Mouse (Mus musculus): ENCODE results near the gene Efna1. TPM values are rescaled to one million over a fixed set of nuclear protein-coding genes. Genes with fewer than 3 reads are reported as not detected.

The Efna1 gene
- polyA plus RNA-seq, 1 experiment from 2014 or later, result 33.0 TPM

- Histone ChIP-seq H3K9ac (ENCODE audit: low read depth, low read length) (no peak overlapping the region), H3K27me3 (ENCODE audit: control insufficient read depth, insufficient read depth, low read length) (no peaks in the 10 kb centered on the region), H3K9me3 (replicated peaks; ENCODE audit: control insufficient read depth, low read length) (no peaks in the 10 kb centered on the region), H3K4me3 (ENCODE audit: low read depth, low read length) (no peak overlapping the region), H3K4me2 (no peak overlapping the region), H3K4me1 (ENCODE audit: control insufficient read depth, insufficient read depth, low read length) (0 out of 2 replicates have a peak, but pooled peaks cover 6% of the 10 kb centered on the region), H3K36me3 (ENCODE audit: control insufficient read depth, insufficient read depth, low read length) (no peaks in the 10 kb centered on the region), H3K27ac (ENCODE audit: low read depth, low read length) (no peak overlapping the region)
- ATAC-seq (replicated peaks; ENCODE audit: insufficient number of reproducible peaks, low FRiP score, low TSS enrichment), result no peak
- 78% methylated on average over 5 of the region's 5 CpGs for WGBS (ENCODE audit: insufficient replicate concordance)
Observed at GRCm38 (mm10) chr3:89292303-89292702, 11.4 kb upstream of the Efna1 start.

GRCm38 (mm10) chr3:89291874-89292273, 10.9 kb upstream of the Efna1 start:
- 46% methylated on average over 10 of the region's 10 CpGs for WGBS (ENCODE audit: insufficient replicate concordance)
- Histone ChIP-seq H3K4me2 (no peak overlapping the region), H3K4me1 (ENCODE audit: control insufficient read depth, insufficient read depth, low read length) (0 out of 2 replicates have a peak, but pooled peaks cover 6% of the 10 kb centered on the region), H3K9ac (ENCODE audit: low read depth, low read length) (no peak overlapping the region), H3K4me3 (ENCODE audit: low read depth, low read length) (no peak overlapping the region), H3K36me3 (ENCODE audit: control insufficient read depth, insufficient read depth, low read length) (no peaks in the 10 kb centered on the region), H3K27me3 (ENCODE audit: control insufficient read depth, insufficient read depth, low read length) (no peaks in the 10 kb centered on the region), H3K27ac (ENCODE audit: low read depth, low read length) (no peak overlapping the region), H3K9me3 (replicated peaks; ENCODE audit: control insufficient read depth, low read length) (no peaks in the 10 kb centered on the region)
- no peak for ATAC-seq (replicated peaks; ENCODE audit: insufficient number of reproducible peaks, low FRiP score, low TSS enrichment)

DNA sequence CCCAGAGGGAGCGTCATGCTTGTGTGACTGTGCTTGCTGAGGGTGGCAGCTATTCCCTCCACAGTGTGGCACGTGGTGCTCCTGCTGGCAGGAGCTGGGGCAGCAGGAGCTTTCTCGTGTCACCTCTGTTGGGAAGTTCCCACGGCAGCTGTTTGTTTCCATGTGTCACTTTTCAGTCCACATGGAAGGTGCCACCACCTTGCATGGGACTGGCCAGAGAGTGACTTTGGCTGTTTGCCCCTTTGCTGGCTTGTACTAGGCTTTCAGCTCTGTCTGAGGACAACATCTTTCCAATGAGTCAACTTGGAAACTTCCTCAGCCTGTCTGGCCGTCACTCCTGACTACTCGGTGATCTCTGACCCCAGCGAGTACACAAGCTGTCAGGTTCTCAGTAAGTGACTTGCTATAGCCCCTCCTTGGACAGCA, 7.6 kb upstream of the Efna1 start:
- no peak for ATAC-seq (replicated peaks; ENCODE audit: insufficient number of reproducible peaks, low FRiP score, low TSS enrichment)
- H3K9me3 ChIP-seq (replicated peaks; ENCODE audit: control insufficient read depth, low read length), result no peaks in the 10 kb centered on the region
- H3K4me2 ChIP-seq, result no peak overlapping the region
- no peak overlapping the region for H3K27ac ChIP-seq (ENCODE audit: low read depth, low read length)
- H3K4me3 ChIP-seq (ENCODE audit: low read depth, low read length), result no peak overlapping the region
- H3K27me3 ChIP-seq (ENCODE audit: control insufficient read depth, insufficient read depth, low read length), result no peaks in the 10 kb centered on the region
- WGBS (ENCODE audit: insufficient replicate concordance), result 29% methylated on average over 7 of the region's 7 CpGs
- H3K36me3 ChIP-seq (ENCODE audit: control insufficient read depth, insufficient read depth, low read length), result no peaks in the 10 kb centered on the region
- H3K4me1 ChIP-seq (ENCODE audit: control insufficient read depth, insufficient read depth, low read length), result 0 out of 2 replicates have a peak, but pooled peaks cover 6% of the 10 kb centered on the region
- H3K9ac ChIP-seq (ENCODE audit: low read depth, low read length), result no peak overlapping the region

GRCm38 (mm10) chr3:89287286-89287685, 6.3 kb upstream of the Efna1 start:
- H3K27ac ChIP-seq (ENCODE audit: low read depth, low read length), result no peak overlapping the region
- H3K4me3 ChIP-seq (ENCODE audit: low read depth, low read length), result no peak overlapping the region
- no peaks in the 10 kb centered on the region for H3K27me3 ChIP-seq (ENCODE audit: control insufficient read depth, insufficient read depth, low read length)
- ATAC-seq (replicated peaks; ENCODE audit: insufficient number of reproducible peaks, low FRiP score, low TSS enrichment), result no peak
- no peaks in the 10 kb centered on the region for H3K36me3 ChIP-seq (ENCODE audit: control insufficient read depth, insufficient read depth, low read length)
- WGBS (ENCODE audit: insufficient replicate concordance), result 51% methylated on average over 5 of the region's 5 CpGs
- no peak overlapping the region for H3K9ac ChIP-seq (ENCODE audit: low read depth, low read length)
- H3K9me3 ChIP-seq (replicated peaks; ENCODE audit: control insufficient read depth, low read length), result no peaks in the 10 kb centered on the region
- H3K4me1 ChIP-seq (ENCODE audit: control insufficient read depth, insufficient read depth, low read length), result 0 out of 2 replicates have a peak, but pooled peaks cover 6% of the 10 kb centered on the region
- no peak overlapping the region for H3K4me2 ChIP-seq

DNA sequence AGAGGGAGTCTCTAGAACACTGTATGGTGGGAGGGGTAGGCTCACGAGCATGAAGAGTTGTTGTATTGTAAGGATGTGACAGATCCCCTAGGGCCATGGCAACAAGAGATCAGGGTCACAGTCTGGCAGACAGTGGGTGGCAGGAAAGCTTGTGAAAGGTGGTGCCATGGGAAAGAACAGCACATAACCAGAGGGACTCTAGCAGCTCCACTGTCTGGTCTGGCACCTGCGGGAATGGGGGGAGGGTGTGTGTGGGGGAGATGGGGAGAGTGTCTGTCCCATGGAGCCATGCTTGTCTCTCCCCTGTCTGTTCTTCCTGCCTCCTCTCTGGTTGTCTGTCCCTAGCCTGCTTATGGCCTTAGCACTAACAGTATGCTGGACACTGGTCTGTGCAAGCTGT, 4.6 kb upstream of the Efna1 start:
- no peaks in the 10 kb centered on the region; the same call in 1 of the 2 replicates for H3K27me3 ChIP-seq (ENCODE audit: control insufficient read depth, insufficient read depth, low read length)
- 35% methylated on average over 2 of the region's 2 CpGs for WGBS (ENCODE audit: insufficient replicate concordance)
- no peak for ATAC-seq (replicated peaks; ENCODE audit: insufficient number of reproducible peaks, low FRiP score, low TSS enrichment)
- no peak overlapping the region for H3K9ac ChIP-seq (ENCODE audit: low read depth, low read length)
- H3K4me1 ChIP-seq (ENCODE audit: control insufficient read depth, insufficient read depth, low read length), result peaks cover 6% of the 10 kb centered on the region; the same call in 1 of the 2 replicates
- no peak overlapping the region for H3K4me2 ChIP-seq
- no peaks in the 10 kb centered on the region for H3K9me3 ChIP-seq (replicated peaks; ENCODE audit: control insufficient read depth, low read length)
- H3K4me3 ChIP-seq (ENCODE audit: low read depth, low read length), result no peak overlapping the region
- no peaks in the 10 kb centered on the region for H3K36me3 ChIP-seq (ENCODE audit: control insufficient read depth, insufficient read depth, low read length)
- no peak overlapping the region for H3K27ac ChIP-seq (ENCODE audit: low read depth, low read length)

DNA sequence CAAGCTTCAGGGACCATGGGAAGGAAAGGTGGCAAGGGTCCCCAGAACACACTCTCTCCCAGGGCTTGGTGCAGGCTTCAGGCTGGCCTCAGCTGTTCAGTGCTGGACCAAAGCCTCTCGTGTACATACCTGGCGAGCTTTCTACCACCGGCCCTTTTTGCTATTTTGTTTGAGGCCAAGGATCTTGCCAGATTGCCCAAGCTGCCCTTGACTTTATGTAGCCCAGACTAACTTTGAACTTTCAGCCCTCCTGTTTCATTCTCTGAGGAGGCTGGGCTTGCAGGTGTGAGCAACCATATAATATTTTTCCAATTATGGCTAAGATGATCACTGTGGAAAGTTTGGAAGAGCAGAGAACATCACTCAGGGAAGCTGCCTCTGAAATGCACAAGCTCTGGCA, 3.3 kb upstream of the Efna1 start:
- H3K27ac ChIP-seq (ENCODE audit: low read depth, low read length), result no peak overlapping the region
- 69% methylated on average over 3 of the region's 3 CpGs for WGBS (ENCODE audit: insufficient replicate concordance)
- peaks cover 6% of the 10 kb centered on the region; the same call in 1 of the 2 replicates for H3K4me1 ChIP-seq (ENCODE audit: control insufficient read depth, insufficient read depth, low read length)
- H3K9ac ChIP-seq (ENCODE audit: low read depth, low read length), result no peak overlapping the region
- no peak overlapping the region for H3K4me2 ChIP-seq
- H3K4me3 ChIP-seq (ENCODE audit: low read depth, low read length), result no peak overlapping the region
- H3K36me3 ChIP-seq (ENCODE audit: control insufficient read depth, insufficient read depth, low read length), result no peaks in the 10 kb centered on the region
- H3K9me3 ChIP-seq (replicated peaks; ENCODE audit: control insufficient read depth, low read length), result no peaks in the 10 kb centered on the region
- no peaks in the 10 kb centered on the region; the same call in 1 of the 2 replicates for H3K27me3 ChIP-seq (ENCODE audit: control insufficient read depth, insufficient read depth, low read length)
- ATAC-seq (replicated peaks; ENCODE audit: insufficient number of reproducible peaks, low FRiP score, low TSS enrichment), result no peak

DNA sequence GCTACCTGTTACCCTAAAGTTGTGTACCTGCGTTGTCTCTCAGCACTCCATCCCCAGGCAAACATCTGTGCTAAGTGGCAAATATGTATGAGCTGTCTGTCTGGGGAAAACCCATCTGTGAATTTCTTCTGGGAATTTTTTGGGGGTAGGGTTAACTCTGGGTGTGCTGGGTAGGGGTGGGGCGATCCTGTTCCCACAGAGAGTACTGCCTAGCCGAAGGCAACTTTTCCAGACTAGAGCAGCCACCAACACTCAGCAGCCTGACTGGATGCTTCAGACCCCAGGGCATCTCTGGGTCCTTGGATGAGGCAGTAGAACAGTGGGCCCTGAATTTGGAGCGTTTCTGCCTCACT, 1.3 kb upstream of the Efna1 start:
- Histone ChIP-seq H3K9me3 (replicated peaks; ENCODE audit: control insufficient read depth, low read length) (no peaks in the 10 kb centered on the region), H3K4me2 (no peak overlapping the region), H3K9ac (ENCODE audit: low read depth, low read length) (no peak overlapping the region), H3K4me1 (ENCODE audit: control insufficient read depth, insufficient read depth, low read length) (peaks cover 15% of the 10 kb centered on the region), H3K4me3 (ENCODE audit: low read depth, low read length) (no peak overlapping the region), H3K27ac (ENCODE audit: low read depth, low read length) (no peak overlapping the region), H3K36me3 (ENCODE audit: control insufficient read depth, insufficient read depth, low read length) (no peaks in the 10 kb centered on the region), H3K27me3 (ENCODE audit: control insufficient read depth, insufficient read depth, low read length) (peaks cover 3% of the 10 kb centered on the region)
- no peak for ATAC-seq (replicated peaks; ENCODE audit: insufficient number of reproducible peaks, low FRiP score, low TSS enrichment)
- WGBS (ENCODE audit: insufficient replicate concordance), result 20% methylated on average over 4 of the region's 4 CpGs

- peaks cover 3% of the 10 kb centered on the region for H3K27me3 ChIP-seq (ENCODE audit: control insufficient read depth, insufficient read depth, low read length)
- H3K4me3 ChIP-seq (ENCODE audit: low read depth, low read length), result peak overlapping the region; percentile 67
- peaks cover 20% of the 10 kb centered on the region for H3K4me1 ChIP-seq (ENCODE audit: control insufficient read depth, insufficient read depth, low read length)
- 12% methylated on average over 20 of the region's 20 CpGs for WGBS (ENCODE audit: insufficient replicate concordance)
- no peaks in the 10 kb centered on the region for H3K9me3 ChIP-seq (replicated peaks; ENCODE audit: control insufficient read depth, low read length)
- no peaks in the 10 kb centered on the region for H3K36me3 ChIP-seq (ENCODE audit: control insufficient read depth, insufficient read depth, low read length)
- H3K4me2 ChIP-seq, result peak overlapping the region; percentile 91
- ATAC-seq (replicated peaks; ENCODE audit: insufficient number of reproducible peaks, low FRiP score, low TSS enrichment), result no peak
- no peak overlapping the region for H3K27ac ChIP-seq (ENCODE audit: low read depth, low read length)
- H3K9ac ChIP-seq (ENCODE audit: low read depth, low read length), result peak overlapping the region; percentile 69; the same call in 1 of the 2 replicates
Observed at GRCm38 (mm10) chr3:89281579-89282290, 793 bp upstream of the Efna1 start.

Data from heart, embryonic 11.5 days (tissue).